Mouse (Mus musculus) ES-E14 (cell line): ENCODE results near the gene Ushbp1.

Experiments
- CHD2 ChIP-seq: IDR thresholded peaks from 2 replicates; pipeline ENCODE4 v1.6.1; 2014; ENCODE audit warnings: mild to moderate bottlenecking, low read depth, low read length, inconsistent platforms
- HCFC1 ChIP-seq: IDR thresholded peaks from 2 replicates; pipeline ENCODE4 v1.6.1; 2012; ENCODE audit warnings: low read length, inconsistent platforms, borderline replicate concordance; ENCODE audit not compliant: insufficient read depth
- ZC3H11A ChIP-seq: IDR thresholded peaks from 2 replicates; pipeline ENCODE4 v1.6.1; 2012; ENCODE audit warnings: low read depth, mild to moderate bottlenecking, inconsistent platforms, low read length, borderline replicate concordance
- ZNF384 ChIP-seq: IDR thresholded peaks from 2 replicates; pipeline ENCODE4 v1.6.1; 2012; ENCODE audit warnings: low read depth, low read length, inconsistent platforms

DNA sequence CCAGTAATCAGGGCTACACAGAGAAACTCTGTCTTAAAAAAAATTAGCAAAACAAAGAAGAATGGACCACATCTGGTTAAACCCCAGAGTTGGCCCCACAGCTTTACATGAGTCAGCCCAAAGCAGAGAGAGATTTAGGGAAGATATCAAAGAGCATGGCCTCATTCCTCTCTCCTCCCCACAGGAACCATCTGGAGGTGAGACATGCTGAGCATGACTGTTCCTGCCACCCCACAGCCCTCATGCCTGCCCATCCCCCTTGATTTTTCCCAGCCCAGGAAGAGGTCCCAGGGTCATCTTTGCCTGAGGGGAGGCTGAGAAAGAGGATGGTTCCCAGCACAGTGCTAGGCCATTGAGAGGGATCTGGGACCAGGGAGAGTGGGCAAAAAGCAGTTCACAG, 27.2 kb downstream of the Ushbp1 start:
- TF ChIP-seq ZNF384 (no peak), CHD2 (no peak), ZC3H11A (no peak), HCFC1 (no peak)
